Mouse (Mus musculus): ENCODE measurements around the gene Car5a. TPM values are rescaled to one million over a fixed set of nuclear protein-coding genes. Genes with fewer than 3 reads are reported as not detected.

Car5a gene
- polyA plus RNA-seq (2014; fragmentation: Illumina TruSeq; extraction: RNeasy Lipid Tissue Mini Kit (QIAGEN cat#74804); ENCODE audit: low read depth, low replicate concordance), result not detected

DNA sequence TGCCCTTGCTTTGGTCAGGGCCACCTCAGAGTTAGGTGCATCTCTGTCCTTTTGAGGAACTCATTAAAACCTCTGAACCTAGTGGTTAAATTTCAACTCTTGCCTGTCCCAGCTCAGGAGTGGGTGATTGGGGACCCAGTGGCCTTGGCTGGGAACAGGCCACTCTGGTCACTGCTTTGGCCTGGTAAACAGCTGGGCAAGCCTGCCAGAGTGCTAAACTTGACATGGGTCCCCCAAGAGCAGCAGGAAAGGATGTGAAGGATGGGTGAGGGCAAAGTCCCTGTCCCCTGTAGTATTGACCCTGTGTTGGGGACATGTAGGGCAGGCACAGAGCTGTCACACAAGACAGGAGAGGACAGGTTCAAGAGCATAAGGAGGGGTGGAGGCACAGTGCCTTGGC, at the start of gene Car5a:
Gene Car5a (minus strand): TSS at position 74 of the 400 bp plus-strand sequence.

DNA sequence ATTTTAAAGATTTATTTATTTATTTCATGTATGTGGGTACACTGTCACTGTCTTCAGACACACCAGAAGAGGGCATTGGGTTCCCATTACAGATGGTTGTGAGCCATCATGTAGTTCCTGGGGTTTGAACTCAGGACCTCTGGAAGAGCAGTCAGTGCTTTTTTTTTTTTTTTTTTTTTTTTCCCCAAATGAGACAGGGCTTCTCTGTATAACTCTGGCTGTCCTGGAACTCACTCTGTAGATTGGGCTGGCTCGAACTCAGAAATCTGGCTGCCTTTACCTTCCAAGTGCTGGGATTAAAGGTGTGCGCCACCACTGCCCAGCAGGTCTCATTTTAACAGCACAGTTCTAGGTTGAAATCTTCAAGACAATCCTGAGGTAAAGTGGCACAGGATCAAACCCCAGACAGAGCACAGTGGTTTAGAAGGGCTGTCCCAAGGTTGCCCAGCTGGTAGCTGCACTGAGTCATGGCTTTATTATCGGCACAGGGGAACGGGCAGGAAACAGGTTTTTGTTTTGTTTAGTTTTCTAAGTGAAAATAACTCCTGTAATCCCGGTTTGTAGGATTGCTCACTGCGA, 4.6 kb upstream of the Car5a start, which contains the start of gene Banp:
Gene Banp (plus strand): TSS at position 529 of the 579 bp plus-strand sequence.

DNA sequence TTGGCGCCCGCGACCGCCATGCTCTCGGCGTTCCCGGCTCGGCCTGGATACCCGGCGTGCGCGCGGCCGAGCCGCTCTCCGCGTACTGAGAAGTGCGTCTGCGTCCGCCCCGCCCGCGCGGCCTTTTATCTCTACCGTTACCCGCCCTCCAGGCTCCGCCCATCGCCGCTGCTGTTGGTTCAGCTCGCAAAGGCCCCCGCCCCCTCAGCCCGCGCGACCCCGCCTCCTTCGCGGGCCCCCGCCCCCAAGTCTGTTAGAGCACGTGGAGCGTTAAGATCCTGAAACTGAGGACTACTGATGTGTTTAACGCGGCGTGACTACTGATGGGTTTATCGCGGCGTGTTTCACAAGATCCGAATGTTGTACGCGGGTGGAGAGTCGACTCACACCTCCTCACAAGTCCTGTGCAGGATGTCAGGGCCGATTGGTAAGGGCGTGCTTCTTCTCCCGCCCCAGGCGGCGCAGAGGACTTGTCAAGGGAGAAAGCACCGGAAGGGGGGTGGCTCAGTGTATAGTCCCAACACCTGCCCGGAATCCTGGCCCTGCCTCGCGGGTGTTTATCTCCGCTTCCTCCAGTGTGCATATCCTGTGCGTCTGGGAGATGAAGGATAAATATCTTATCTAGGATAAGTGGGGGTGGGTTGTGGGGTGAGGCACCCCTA, 37.0 kb downstream of the Car5a start, which contains the start of gene Slc7a5:
Gene Slc7a5 (minus strand): TSS at position 108 of the 662 bp plus-strand sequence.

Other genes starting within 250 kb of the Car5a start
- gene Jph3, start 215.3 kb downstream of the Car5a start, polyA plus RNA-seq (2014; fragmentation: Illumina TruSeq; extraction: RNeasy Lipid Tissue Mini Kit (QIAGEN cat#74804); ENCODE audit: low read depth, low replicate concordance), result not detected
- 2.6 TPM for gene Klhdc4, start 115.3 kb downstream of the Car5a start, polyA plus RNA-seq (2014; fragmentation: Illumina TruSeq; extraction: RNeasy Lipid Tissue Mini Kit (QIAGEN cat#74804); ENCODE audit: low read depth, low replicate concordance)
- 1.4 TPM for gene Slc7a5, start 37.2 kb downstream of the Car5a start, polyA plus RNA-seq (2014; fragmentation: Illumina TruSeq; extraction: RNeasy Lipid Tissue Mini Kit (QIAGEN cat#74804); ENCODE audit: low read depth, low replicate concordance)
- 3.9 TPM for gene Banp, start 4.8 kb upstream of the Car5a start, polyA plus RNA-seq (2014; fragmentation: Illumina TruSeq; extraction: RNeasy Lipid Tissue Mini Kit (QIAGEN cat#74804); ENCODE audit: low read depth, low replicate concordance)

Data from sigmoid colon, adult 10 weeks (tissue).